Mouse (Mus musculus): Measurements from ENCODE around the gene Gfer.
A peak's percentile ranks its signal among the peaks of the same experiment; 100 is the strongest.

The Gfer gene

DNA sequence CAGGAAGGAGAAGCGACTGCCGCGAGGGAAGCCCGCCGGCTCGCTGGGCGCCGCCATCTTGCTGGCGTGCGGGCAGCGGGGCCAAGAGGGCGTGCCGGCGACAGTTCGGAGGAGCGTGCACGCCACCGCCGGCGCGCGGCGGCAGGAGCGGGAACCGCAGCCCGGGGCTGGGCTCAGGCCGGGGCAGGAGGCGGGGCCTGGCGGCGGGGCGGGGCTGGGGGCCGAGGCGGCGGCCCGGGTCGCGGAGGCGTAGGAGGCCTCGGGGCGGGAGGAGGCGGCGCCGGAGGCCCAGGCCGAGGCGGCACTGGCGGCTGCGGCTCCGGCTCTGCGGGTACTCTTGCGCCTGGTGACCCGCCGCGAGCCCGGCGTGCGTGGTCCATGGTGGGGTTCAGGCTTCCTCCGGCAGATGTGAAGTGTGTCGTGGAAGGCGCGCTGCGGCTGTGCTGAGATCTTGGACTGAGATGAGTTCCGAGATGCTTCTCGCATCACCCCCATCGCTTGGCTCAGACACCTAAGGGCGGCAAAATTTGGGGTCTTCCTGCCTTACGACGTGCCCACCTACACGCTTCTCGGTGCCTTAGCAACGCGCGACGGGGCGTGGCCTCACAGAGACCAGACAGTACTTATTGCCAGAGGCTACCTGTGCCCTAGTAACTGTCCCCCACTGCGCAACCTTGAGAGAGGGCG lies at the start of gene Gfer, which contains the start of gene Noxo1:
Gene Gfer (minus strand): TSS at position 146 of the 687 bp plus-strand sequence.
Gene Noxo1 (plus strand): TSS at position 224 of the 687 bp plus-strand sequence.
- DNase-seq, result peak; percentile 89

DNA sequence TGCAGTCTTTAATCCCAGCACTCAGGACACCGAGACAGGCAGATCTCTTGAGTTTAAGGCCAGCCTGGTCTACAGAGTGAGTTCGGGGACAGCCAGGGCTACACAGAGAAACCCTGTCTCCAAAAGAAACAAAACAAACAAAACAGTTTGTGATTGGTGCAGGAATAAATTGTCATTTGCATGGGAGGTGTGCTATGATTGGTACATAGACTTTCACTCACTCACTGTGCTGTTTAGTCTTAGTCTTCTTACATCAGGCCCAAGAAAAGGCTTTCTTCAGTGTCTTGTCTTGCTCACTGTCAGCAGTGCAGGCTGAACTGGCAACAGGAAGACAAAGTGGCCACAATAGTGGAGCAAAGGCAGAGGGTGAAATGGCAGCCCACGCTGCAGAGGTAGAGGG lies 48.4 kb upstream of the Gfer start:
- no peak for DNase-seq

DNA sequence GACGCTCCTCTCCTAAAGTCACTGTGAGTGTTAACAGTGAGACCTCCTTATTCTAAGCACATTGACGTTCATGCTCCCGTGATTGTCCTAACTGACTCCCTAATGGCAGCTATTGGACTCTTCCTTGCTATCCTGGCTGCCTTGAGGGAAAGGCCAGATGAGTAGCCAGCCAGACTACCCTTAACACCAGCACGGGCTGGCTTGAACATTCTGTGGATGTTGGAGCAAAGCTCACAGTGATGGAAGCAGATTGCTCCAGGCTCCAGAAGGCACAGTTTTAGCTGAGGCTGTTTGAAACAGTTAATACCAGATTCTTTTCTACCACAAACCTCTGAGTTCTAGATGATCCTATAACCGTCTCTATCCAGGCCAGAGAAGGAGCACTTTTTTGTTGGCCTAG lies 47.9 kb upstream of the Gfer start:
- no peak for DNase-seq

DNA sequence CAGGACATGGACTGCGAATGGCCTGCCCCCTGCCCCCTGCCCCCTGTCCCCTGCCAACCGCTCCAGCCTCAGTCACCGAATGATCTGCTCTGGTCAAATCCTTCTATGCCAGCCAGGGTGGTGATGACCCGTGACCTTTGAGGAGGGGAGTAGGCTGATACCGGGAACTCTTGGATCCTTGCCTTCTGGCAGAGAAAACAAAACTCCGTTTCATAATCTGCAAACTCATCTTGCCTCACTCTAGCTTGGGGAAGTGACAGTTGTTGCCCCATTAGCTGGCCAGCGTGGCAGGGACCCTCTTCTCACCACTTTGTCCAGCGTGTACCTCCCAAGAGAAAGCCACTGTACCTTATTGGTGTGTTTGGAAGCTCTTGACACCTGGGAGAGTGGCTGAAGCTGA lies 46.4 kb upstream of the Gfer start:
- no peak for DNase-seq

DNA sequence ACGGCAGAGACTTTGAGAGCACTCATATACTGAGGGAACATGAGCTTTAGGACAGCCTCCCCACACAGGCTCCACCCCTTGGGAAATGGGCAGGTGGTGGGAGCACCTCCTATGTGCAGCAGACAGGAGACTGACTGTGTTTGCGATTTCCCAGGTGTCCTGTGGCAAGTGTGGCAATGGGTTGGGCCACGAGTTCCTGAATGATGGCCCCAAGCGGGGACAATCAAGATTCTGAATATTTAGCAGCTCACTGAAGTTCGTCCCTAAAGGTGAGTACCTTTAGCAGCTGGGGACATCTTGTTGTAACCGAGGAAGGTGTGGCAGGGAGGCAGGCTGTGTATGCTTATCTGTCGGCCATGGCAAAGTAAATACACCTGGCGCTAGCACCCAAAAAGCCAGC lies 44.0 kb upstream of the Gfer start:
- no peak for DNase-seq

DNA sequence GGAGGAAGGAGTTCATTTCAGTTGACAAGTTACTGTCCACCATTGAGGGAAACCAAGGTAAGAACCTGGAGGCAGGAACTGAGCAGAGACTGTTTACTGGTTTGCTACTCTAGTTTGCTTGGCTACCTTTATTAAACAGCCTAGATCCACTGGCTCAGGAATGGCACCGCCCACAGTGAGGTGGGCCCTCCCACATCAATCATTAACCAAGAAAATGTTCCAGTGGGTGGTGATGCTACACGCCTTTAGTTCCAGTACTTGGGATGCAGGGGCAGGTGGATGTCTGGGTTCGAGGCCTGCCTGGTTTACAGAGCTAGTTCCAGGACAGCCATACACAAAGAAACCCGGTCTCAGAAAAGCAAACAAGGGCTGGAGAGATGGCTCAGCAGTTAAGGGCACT lies 42.3 kb upstream of the Gfer start:
- DNase-seq, result peak; percentile 81

DNA sequence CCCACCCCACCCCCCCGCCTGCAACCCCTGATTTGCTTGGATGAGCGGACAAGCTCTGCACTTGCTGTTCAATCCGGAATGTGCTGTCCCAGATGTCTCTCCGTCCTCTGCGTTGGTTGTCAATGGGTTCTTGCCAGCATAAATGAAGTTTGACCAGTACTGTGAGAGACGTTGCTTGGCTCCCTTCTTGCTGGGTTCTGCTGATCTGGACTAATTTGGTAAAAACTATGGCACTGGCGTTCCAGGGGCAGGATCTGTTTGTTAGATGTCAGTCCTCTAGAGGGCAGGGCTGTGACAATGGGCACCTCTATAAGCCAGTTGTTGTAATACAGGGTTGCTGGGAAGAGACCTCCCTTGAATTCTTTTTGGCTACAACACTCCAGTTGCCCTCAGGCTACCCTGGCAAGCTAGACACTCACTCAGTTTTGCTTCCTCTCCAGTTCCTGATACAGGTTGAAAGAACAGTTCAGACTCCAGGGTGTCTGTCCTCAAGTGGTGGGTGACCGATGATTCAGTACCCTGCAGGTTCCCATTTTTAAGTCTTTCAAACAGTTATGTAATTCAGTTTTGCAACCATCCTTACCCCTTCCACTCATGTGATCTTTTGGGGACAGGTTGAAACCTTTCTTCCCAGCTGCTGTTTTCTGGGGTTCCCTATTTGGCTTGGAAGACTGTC lies 41.3 kb upstream of the Gfer start:
- DNase-seq, result peak; percentile 58

DNA sequence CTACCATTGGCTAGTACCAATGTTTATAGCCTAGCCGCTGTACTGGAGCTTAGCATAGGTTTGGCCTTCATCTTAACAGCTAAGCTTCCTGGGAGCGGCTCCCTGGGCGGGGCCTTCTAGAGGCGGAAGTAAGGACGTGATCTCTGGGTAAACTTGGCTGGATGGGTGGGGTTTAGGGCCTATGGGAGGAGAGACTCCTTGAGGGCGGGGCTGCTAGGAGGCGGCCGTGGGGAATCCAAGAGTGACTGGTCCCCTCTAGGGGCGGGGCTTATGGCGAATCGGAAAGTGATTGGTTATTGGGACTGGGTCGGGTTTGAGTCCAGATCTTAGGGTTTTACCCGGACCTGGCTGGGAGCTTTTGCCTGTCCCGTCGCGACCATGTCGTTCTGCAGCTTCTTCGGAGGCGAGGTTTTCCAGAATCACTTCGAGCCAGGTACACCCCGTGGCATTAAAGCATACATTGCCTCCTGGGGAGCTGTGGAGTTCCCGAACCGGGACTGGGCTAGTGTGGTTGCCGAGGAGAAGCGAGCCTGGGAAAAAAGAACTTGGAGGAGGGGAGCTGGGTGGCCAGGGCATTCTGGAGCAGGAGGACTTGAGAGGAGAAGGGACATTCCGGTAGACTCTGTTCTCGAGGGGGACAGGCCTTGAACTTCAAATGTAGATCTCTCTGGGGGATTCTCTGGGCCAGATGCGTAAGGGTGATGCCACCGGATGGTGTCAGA lies 40.5 kb upstream of the Gfer start, which contains the start of gene Msrb1:
Gene Msrb1 (plus strand): TSS at position 313 of the 722 bp plus-strand sequence.
- peak; percentile 96 for DNase-seq

DNA sequence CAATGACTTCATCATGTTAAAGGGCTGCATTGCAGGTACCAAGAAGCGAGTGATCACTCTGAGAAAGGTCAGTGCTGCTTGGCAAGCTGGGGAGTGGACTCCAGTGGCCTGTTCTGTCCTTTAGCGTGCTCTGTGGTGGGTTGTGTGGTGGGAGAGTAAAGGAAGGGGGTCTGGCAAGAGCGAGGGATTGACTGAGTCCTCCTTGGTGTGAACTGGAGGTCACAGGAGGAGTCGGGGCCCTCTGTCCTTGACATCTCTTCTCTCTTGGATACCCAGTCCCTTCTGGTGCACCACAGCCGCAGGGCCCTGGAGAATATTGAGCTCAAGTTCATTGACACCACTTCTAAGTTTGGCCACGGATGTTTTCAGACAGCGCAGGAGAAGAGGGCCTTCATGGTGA lies 39.5 kb upstream of the Gfer start:
- DNase-seq, result no peak

DNA sequence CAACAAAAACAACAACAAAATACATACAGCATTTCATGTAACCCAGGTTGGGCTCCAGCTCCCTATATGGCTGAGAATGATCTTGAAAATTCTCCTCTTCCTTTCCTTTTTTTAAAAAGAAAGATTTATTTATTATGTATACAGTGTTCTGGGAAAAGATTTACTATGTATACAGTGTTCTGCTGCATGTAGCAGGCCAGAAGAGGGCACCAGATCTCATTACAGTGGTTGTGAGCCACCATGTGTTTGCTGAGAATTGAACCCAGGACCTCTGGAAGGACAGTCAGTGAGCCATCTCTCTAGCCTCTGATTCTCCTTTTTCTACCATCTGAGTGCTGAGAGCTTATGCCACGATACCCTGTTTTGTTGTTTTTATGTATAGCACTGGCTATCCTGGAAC lies 38.6 kb upstream of the Gfer start:
- no peak for DNase-seq

DNA sequence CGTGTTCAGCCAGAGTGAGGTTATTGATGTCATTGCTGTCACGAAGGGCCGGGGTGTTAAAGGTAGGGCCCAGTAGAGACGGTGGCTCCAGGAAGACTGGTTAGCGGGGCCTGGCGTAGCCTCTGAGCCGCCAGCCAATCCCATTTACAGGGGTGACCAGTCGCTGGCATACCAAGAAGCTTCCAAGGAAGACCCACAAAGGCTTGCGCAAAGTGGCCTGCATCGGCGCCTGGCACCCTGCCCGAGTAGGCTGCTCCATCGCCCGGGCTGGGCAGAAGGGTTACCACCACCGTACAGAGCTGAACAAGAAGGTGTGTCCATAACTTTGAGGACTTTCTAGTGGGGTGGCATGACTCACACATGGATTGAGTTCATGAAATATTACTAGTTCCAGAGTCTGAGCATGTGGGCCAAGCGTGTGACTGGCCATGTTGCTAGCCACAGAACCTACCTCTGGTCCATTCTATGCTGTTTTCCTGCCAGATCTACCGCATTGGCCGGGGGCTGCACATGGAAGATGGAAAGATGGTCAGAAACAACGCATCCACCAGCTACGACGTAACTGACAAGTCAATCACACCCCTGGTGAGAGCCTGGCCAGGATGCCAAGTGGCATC lies 37.6 kb upstream of the Gfer start:
- no peak for DNase-seq

DNA sequence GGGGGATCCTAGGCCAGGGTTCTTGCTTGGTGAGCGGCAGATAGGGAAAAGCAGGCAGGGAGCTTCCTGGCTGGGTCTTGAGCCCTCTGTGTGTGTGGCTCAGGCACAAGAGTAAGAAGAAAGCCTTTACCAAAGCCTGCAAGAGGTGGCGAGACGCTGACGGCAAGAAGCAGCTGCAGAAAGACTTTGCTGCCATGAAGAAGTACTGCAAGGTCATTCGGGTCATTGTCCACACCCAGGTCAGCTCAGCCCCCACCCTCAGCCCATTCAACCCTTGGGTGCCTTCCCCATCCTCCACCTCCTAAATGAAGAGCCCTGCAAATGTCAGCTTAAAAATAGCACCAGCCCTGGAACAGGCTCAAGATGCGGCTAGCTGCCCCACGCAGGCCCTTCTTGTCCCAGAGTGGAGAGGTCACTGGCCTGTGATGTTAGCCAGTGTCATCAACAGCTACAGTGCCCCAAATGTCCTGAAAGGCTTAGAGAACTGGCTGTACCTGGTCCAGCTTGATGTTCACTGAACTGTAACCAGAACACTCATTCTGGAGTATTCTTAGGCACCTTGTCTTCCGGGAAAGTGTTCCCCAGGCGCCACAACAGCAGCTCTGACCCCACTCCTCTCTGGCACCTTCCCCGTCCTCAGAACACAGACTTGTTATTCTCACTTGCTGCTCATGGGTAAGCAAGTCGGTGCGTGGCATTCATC lies 36.4 kb upstream of the Gfer start:
- peak; percentile 48 for DNase-seq

DNA sequence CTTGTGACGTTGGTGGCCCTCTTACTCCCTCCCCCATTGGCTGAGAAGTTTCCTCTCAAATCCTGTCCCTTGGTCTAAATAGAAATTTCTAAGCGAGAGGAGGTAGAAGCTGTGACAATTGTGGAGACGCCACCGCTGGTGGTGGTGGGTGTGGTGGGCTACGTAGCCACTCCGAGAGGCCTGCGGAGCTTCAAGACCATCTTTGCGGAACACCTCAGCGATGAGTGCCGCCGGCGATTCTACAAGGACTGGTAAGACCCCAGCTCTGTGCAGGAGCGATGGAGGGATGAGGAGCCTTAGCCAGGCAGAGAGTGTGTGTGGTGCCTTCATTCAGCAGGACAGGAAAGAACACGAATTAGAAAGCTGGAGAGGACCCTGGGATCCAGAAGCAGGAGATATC lies 34.8 kb upstream of the Gfer start:
- DNase-seq, result no peak

DNA sequence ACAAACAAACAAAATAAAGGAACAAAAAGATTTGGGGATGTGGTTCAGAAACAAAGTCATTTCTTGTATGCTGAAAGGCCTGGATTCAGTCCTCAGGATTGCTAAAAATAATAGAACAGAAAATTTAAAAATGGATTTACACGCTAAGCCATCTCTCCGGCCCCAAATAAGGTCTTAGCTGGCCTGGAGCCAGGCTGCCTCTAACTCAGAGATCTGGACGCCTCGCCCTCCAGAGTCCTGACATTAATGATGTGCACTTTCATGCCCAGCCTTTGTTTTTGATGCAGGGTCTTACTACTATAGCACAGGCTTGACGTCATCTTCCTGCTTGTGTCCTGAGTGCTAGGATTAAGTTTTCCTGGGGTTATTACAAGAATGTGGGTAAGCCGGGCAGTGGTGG lies 33.1 kb upstream of the Gfer start:
- no peak for DNase-seq

DNA sequence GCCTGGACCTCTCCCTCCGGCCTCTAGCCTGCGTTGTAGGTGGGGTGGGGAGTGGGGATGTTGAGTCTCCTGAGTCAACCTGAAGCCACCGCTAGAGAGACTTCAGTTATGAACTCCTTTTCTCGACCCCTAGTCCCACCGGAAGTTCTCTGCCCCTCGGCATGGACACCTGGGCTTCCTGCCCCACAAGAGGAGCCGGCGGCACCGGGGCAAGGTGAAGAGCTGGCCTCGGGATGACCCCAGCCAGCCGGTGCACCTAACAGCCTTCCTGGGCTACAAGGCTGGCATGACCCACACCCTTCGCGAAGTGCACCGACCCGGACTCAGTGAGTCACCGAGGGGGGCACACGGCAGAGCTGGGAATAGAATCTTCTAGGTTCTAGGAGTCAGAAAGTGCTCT lies 32.2 kb upstream of the Gfer start:
- no peak for DNase-seq

DNA sequence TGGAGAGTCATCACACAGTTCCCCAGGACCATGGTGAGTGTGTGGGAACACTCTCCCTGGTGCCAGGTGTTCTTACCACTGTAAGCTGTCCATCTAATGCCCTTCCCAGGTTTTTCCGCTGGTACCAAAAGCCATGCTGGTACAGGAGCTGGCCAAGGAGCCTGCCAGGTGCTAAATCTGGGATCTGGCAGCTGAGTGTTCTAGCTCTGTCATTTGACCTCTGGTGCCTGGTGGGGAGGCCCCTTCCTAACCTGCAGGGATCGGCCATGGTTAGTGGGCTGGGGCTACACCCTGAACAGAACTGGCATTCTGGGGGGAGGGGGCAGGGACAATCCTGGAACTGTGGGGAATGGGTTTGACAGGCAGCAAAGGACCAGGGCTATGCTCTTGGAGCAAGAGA lies 31.7 kb upstream of the Gfer start, which contains the start of gene Rpl3l:
Gene Rpl3l (plus strand): TSS at position 203 of the 400 bp plus-strand sequence.
- DNase-seq, result no peak

DNA sequence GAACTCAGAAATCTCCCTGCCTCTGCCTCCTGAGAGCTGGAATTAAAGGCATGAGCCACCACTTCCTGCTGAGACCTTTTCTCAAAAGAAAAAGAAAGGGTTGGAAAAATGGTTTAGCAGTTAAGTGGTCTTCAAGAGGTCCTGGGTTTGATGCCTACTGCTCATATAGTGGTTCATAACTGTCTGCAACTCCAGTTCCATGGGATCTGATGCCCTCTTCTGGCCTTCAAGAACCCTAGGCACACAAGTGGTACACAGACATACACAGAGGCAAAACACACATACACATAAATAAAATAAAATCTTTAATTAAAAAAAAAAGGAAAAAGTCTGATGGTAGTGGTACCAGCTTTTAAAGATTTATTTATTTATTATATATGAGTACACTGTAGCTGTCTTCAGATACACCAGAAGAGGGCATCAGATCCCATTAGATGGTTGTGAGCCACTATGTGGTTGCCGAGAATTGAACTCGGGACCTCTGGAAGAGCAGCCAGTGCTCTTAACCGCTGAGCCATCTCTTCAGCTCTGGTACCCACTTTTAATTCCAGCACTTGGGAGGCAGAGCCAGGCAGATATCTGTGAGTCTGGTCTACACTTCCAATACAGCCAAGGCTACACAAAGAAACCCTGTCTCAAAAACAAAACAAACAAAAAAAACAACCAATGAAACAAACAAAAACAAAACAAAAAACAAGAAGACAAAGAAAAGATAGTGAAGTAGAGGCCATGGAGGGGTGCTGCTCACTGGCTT lies 29.9 kb upstream of the Gfer start:
- no peak for DNase-seq

DNA sequence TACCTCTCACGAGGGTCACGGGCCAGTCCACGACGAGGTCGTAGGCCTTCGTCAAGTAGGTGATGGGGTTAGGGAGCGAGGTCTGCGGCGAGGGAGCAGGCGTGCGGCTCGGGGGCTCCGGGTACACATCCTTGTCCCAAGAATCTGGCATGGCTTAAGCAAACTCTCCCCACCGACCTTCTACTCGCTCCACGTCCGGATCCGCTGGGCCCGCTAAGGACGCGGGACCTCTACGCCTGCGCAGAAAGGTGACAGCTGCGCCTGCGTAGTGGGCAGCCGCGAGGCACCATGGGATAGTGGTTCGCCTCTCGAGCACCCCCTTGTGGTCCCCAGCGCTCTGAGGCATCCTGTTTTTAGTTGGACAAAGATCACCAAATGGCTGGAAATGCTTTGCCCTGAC lies 28.2 kb upstream of the Gfer start, which contains the start of gene Ndufb10:
Gene Ndufb10 (minus strand): TSS at position 295 of the 400 bp plus-strand sequence.
- peak; percentile 98 for DNase-seq

DNA sequence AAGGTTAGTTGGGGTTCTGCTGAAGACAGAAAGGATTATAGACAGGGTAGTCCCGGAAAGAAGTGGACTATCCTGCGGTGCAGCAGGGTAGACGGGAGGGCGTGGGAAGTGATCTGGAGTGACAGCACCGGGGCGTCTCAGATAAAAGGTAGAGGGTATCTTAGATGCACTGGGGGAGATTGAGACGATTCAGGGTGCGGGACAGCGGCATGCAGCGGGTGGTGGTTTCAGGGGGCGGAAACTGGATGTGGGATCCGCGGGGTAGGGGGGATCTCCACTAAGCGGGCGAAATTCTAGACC lies 27.9 kb upstream of the Gfer start:
- peak; percentile 47 for DNase-seq

DNA sequence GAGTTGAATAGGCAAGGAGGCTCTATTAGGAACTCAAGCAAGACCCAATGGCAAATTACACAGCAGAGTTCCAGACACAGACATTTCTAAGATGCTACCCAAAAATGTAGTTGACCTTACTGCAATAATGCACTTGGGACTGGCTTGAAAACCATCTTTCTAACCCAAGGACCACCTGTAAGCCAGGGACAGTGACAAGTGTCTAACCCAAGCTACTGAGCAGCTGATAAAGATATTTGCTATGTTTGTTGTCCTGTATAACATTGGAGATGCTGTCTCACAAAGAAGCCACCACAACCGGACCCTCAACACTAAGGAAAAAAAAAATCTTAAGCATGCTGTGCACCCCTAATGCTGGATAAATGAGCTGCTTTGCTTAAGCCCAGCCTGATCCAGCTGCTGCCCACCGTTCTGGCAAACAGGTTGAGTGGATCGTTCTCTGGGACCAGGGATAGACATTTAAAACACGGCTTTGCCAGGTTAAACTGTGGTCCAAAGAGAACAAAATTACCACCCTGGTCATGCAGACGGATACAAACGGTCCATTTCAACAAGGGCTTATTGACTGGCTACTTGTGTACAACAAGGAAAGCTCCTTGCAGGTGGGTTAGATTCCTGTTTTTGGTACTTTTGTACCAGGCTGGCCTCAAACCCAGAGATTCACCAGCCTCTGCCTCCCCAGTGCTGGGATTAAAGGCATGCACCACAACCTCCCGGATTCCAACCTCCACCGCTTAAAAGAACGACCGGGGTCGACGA lies 27.3 kb upstream of the Gfer start:
- no peak for DNase-seq

DNA sequence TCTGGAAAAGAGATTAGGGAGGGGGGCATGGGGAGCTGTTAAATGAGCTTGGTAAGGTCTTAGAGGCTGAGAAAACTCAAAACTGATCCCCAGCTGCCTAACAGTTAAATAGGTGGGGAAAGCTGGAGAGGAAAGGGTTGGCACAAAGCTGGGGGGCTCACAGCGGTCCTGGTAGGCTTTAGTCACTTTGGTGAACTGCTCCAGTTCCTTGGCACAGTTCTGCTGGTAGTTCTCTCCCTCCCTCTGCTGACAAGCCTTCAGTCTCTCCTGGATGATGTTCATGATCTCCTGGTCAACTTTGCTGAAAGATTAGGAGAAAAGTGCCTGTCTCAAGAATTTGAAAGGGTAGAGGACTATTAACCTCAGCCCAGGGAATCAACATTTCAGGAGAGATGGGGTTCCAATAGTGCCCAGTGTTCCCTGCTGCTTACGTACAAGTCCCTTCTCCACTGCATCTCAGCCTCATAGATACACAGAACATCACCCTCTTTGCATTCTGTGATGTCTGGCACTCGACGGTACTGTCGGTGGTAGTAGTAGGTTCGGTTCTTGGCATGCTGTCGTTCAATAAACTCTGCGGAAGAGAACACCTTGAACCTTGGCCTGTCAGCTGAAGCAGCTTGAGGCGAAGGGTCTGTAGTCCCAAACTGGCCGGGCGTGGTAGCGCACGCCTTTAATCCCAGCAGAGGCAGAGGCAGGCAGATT lies 26.4 kb upstream of the Gfer start:
- no peak for DNase-seq

All from kidney, adult 18-20 months (tissue).